Mouse (Mus musculus) kidney, adult 9 months (tissue): ENCODE results near the gene Kif1b.

Source experiments
- DNase-seq: peaks from one replicate; pipeline ENCODE4 v3.0.0; 2022

Kif1b gene

DNA sequence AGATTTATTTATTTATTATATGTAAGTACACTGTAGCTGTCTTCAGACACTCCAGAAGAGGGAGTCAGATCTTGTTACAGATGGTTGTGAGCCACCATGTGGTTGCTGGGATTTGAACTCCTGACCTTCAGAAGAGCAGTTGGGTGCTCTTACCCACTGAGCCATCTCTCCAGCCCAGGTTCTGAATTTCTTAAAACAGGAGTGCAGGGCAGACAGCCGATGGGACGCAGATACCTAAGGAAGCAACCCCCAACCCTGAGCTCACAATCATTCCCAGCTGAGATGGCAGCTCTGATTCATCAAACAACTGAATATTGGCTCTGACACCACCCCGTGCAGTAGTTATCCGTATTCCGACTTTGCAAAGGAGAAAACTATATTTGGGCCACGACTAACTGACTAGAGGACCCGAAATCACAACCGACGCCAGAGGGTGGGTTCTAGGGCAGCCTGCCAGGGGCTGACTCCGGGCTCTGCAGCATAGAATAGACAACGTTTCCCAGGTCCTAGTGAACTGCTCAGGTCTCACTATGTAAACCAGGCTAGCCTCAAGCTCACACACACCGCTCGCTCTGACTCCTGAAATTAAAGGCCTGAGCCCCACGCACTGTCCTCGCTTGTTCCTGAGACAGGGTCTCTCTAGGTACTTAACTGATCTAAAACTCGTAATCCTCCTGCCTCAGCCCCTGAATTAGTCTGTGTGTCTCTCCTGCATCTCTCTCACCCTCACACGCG, 171.2 kb downstream of the Kif1b start:
- no peak for DNase-seq

DNA sequence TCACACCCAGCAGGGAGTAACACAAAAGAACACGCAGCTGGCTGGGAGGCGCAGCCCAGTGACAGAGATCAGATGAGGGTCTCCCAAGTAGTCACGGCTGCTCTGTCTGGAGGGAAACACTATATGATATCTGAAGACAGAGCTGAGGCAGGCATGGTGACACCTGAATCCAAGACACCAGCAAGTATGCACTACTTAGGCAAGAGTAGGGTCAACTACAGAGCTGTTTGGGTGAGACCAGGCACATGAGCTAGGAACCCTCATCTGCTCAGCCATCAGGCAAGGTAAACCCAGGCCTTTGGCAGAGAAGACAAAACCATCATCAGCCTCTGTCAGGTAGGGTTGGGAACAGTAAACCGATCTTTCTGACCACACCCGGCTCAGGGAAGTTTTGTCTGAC, 174.1 kb downstream of the Kif1b start:
- DNase-seq, result no peak

GRCm38 (mm10) chr4:149131789-149132565, 175.5 kb downstream of the Kif1b start:
- no peak for DNase-seq

- DNase-seq, result no peak
These were observed 176.3 kb downstream of the Kif1b start for GRCm38 (mm10) chr4:149131021-149131752.

GRCm38 (mm10) chr4:149128467-149128866, 179.0 kb downstream of the Kif1b start:
- DNase-seq, result no peak

GRCm38 (mm10) chr4:149126663-149127062, 180.8 kb downstream of the Kif1b start, which contains the start of gene Cort:
TSS of gene Cort (minus strand) at chr4:149126763.
- no peak for DNase-seq
